Mouse (Mus musculus): Measurements from ENCODE around the gene Larp7. TPM values are rescaled to one million over a fixed set of nuclear protein-coding genes. Genes with fewer than 3 reads are reported as not detected.

Larp7 gene
- polyA plus RNA-seq, 1 experiment, result 60.0 TPM

DNA sequence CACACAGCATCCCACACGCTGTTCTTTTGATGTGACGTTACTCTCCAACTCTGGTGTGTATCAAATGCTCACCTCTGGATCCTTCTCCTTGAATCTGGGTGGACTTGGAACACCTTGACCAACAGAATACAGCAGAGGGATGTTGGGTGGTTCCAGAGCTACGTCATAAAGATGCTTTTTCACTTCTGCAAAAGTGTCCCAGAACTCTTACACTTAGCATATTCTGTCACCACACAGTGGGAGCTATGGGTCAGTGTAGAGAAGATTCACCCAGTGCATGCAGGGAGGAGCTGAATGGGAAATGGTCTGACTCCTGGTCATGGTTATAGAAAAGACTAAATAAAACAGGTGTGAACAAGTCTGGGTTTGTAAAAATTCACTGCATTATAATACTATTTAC, 60.5 kb downstream of the Larp7 start:
- TF ChIP-seq POLR2A (IDR thresholded peaks at IDR 0.05; ENCODE audit: control insufficient read depth, low read depth, low read length), result no peak
- TF ChIP-seq CTCF (IDR thresholded peaks at IDR 0.05; ENCODE audit: control insufficient read depth, insufficient read depth, insufficient replicate concordance, low read depth, low read length), result no peak
- no peaks in the 10 kb centered on the region for H3K27me3 ChIP-seq (ENCODE audit: control insufficient read depth, insufficient read depth, low read length)
- H3K36me3 ChIP-seq (ENCODE audit: control insufficient read depth, insufficient read depth, low read length), result no peaks in the 10 kb centered on the region
- H3K4me3 ChIP-seq (ENCODE audit: control insufficient read depth, low read depth, low read length), result no peak overlapping the region
- H3K27ac ChIP-seq (ENCODE audit: control insufficient read depth, insufficient read depth, low read depth, low read length), result no peak overlapping the region
- no peaks in the 10 kb centered on the region for H3K4me1 ChIP-seq (ENCODE audit: control insufficient read depth, insufficient read depth, low read length)

- Histone ChIP-seq H3K4me3 (ENCODE audit: control insufficient read depth, low read depth, low read length) (no peak overlapping the region), H3K4me1 (ENCODE audit: control insufficient read depth, insufficient read depth, low read length) (no peaks in the 10 kb centered on the region), H3K27ac (ENCODE audit: control insufficient read depth, insufficient read depth, low read depth, low read length) (no peak overlapping the region), H3K36me3 (ENCODE audit: control insufficient read depth, insufficient read depth, low read length) (no peaks in the 10 kb centered on the region), H3K27me3 (ENCODE audit: control insufficient read depth, insufficient read depth, low read length) (no peaks in the 10 kb centered on the region)
- TF ChIP-seq CTCF (IDR thresholded peaks at IDR 0.05; ENCODE audit: control insufficient read depth, insufficient read depth, insufficient replicate concordance, low read depth, low read length), result no peak
- no peak for TF ChIP-seq POLR2A (IDR thresholded peaks at IDR 0.05; ENCODE audit: control insufficient read depth, low read depth, low read length)
These were observed 65.8 kb downstream of the Larp7 start for GRCm38 (mm10) chr3:127487302-127487701.

Other genes starting within 250 kb of the Larp7 start
- gene Ank2, start 54.0 kb downstream of the Larp7 start, polyA plus RNA-seq (2012; rRNA removed), result 52.1 and 53.8 TPM in 2 replicates
- gene Zgrf1, start 140 bp upstream of the Larp7 start, polyA plus RNA-seq (2012; rRNA removed), result 3.9 and 4.1 TPM in 2 replicates
- 0.12 TPM in 2 replicates for gene Neurog2, start 79.8 kb upstream of the Larp7 start, polyA plus RNA-seq (2012; rRNA removed)
- gene Alpk1, start 227.2 kb upstream of the Larp7 start, polyA plus RNA-seq (2012; rRNA removed), result 3.0 and 3.2 TPM in 2 replicates
- gene Tifa, start 236.5 kb upstream of the Larp7 start, polyA plus RNA-seq (2012; rRNA removed), result 0.72 and 0.96 TPM in 2 replicates

All from testis, adult 2 months (tissue).